Mouse (Mus musculus) liver, postnatal 0 days (tissue): ENCODE measurements around the gene Gtf2ird1. TPM values are rescaled to one million over a fixed set of nuclear protein-coding genes. Genes with fewer than 3 reads are reported as not detected.
A peak's percentile ranks its signal among the peaks of the same experiment; 100 is the strongest.

Experiments used
- ATAC-seq: fragments of 200-750 bp; cut with Nextera tagmentation; 2 replicates; pipeline ENCODE4 v1.8.0; 2017; ENCODE audit warnings: mild to moderate bottlenecking, moderate library complexity
- DNase-seq: peaks from one replicate; pipeline ENCODE4 v3.0.0-alpha.2; 2016
- H3K27ac ChIP-seq: fragments of 300-500 bp; sonication (generic); 2 replicates; pipeline ENCODE4 v1.5.1; 2014; ENCODE audit warnings: antibody characterized with exemption, moderate library complexity, mild to moderate bottlenecking, low read depth
- H3K27me3 ChIP-seq: fragments of 300-500 bp; sonication (generic); 2 replicates; pipeline ENCODE4 v1.6.1; 2014; ENCODE audit warnings: low read length, control low read depth, mixed read lengths; ENCODE audit not compliant: insufficient read depth
- H3K36me3 ChIP-seq: fragments of 300-500 bp; sonication (generic); replicated peaks from 2 replicates; pipeline ENCODE4 v1.6.1; 2014; ENCODE audit warnings: mild to moderate bottlenecking, control low read depth, low read length, moderate library complexity, mixed read lengths; ENCODE audit not compliant: insufficient read depth
- H3K4me1 ChIP-seq: fragments of 300-500 bp; sonication (generic); 2 replicates; pipeline ENCODE4 v1.6.1; 2014; ENCODE audit warnings: antibody characterized with exemption, mild to moderate bottlenecking, control low read depth; ENCODE audit not compliant: insufficient read depth
- H3K4me2 ChIP-seq: fragments of 300-500 bp; sonication (generic); 2 replicates; pipeline ENCODE4 v1.6.1; 2014; ENCODE audit warnings: low read depth, mild to moderate bottlenecking, low read length, moderate library complexity, mixed read lengths
- H3K4me3 ChIP-seq: fragments of 300-500 bp; sonication (generic); 2 replicates; pipeline ENCODE4 v1.5.1; 2014; ENCODE audit warnings: low read depth, low read length
- H3K9ac ChIP-seq: fragments of 300-500 bp; sonication (generic); replicated peaks from 2 replicates; pipeline ENCODE4 v1.6.1; 2014; ENCODE audit warnings: mild to moderate bottlenecking, moderate library complexity
- H3K9me3 ChIP-seq: fragments of 300-500 bp; sonication (generic); 2 replicates; pipeline ENCODE4 v1.6.1; 2016; ENCODE audit warnings: mild to moderate bottlenecking, control low read depth, low read length, mixed read lengths
- CTCF ChIP-seq: sonication (generic); IDR thresholded peaks from 2 replicates; pipeline ENCODE4 v1.5.1; 2016; ENCODE audit warnings: antibody characterized with exemption, low read depth
- EP300 ChIP-seq: IDR thresholded peaks from 2 replicates; pipeline ENCODE4 v1.6.1; 2016; ENCODE audit warnings: antibody characterized with exemption, low read depth, mild to moderate bottlenecking
- WGBS: fragments of 180-500 bp; shearing (Covaris S2); extraction: QIAGEN DNeasy Blood & Tissue Kit; methylation state at CpG from one replicate; pipeline ENCODE4 v1.1.7; 2014; ENCODE audit not compliant: insufficient replicate concordance; 5-methylcytosine and 5-hydroxymethylcytosine counted together
- polyA plus RNA-seq: library from polyadenylated mRNA; unstranded; fragments of >200 nt; fragmentation: Nextera tagmentation; extraction: Ambion mirVana; gene quantifications from 2 replicates; pipeline ENCODE4 v1.2.1, GENCODE M21; 2015

Gene Gtf2ird1
- polyA plus RNA-seq, 1 experiment from 2014 or later: 10.0 TPM

DNA sequence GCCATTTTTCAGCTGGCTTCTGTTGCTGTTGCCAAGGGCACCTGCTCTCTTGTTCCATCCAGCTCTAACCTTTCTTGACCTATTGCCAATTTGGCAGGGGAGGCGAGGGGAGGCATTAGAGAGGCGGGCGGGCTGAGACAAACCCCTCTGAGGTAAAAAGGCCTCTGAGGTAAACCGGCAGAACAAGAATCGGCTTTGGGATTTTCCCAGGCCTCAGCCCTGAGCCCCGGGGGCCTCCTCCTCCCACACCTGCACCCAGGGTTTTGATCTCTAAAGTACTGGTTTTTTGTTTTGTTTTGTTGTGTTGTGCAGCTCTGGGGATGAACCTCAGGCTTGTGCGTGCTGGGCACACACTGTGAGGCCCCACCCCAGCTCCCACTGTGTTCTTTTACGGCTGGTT lies 123.8 kb downstream of the Gtf2ird1 start:
- Histone ChIP-seq H3K9ac (no peak overlapping the region), H3K27ac (no peak overlapping the region), H3K9me3 (no peaks in the 10 kb centered on the region), H3K27me3 (no peaks in the 10 kb centered on the region), H3K4me1 (no peaks in the 10 kb centered on the region), H3K4me3 (no peak overlapping the region), H3K36me3 (no peaks in the 10 kb centered on the region), H3K4me2 (no peak overlapping the region)
- TF ChIP-seq CTCF: no peak
- no peak for TF ChIP-seq EP300
- 82% methylated on average over 8 of the region's 8 CpGs for WGBS
- DNase-seq (no peak), ATAC-seq (no peak)

DNA sequence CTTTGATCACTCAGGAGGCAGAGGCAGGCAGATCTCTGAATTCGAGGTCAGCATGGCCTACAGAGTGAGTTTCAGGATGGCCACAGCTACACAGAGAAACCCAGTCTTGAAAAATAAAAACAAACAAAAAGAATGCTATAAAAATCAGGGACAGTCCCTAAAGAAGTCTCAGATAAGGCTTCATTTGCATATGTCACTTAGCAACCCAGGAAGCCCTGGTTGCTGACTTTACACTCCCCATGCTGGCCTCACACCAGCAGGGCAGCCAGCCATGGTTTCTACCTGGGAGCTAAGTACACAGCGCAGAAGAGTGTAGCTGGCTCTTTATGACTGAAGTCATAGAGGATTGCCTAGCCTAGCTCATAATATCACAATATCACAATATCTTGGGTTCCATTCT lies 126.4 kb downstream of the Gtf2ird1 start:
- WGBS: 79% methylated on average over 2 of the region's 2 CpGs
- Histone ChIP-seq H3K4me3 (no peak overlapping the region), H3K9ac (no peak overlapping the region), H3K27me3 (no peaks in the 10 kb centered on the region), H3K36me3 (no peaks in the 10 kb centered on the region), H3K9me3 (no peaks in the 10 kb centered on the region), H3K4me2 (no peak overlapping the region), H3K4me1 (peaks cover 9% of the 10 kb centered on the region), H3K27ac (no peak overlapping the region)
- TF ChIP-seq EP300: no peak
- no peak for TF ChIP-seq CTCF
- DNase-seq (no peak), ATAC-seq (no peak)

DNA sequence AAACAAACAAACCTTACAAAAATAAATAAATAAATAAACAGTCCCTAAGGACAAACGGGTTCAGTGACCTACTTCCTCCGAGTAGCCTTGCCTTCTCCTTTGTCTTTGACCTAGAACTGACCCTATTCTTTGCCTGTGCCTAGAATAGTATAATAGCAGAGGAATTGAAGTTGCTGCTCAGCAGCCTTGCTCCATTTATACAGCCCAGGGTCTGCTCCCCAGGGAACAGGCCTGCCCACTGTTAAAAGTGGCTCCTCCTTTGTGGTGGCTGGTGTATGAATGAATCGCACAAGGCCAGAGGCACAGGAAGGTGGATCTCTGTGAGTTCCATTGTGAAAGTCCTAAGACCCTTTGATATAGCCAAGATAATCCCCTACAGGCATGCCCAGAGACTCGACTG lies 127.2 kb downstream of the Gtf2ird1 start:
- Histone ChIP-seq H3K4me1 (peaks cover 9% of the 10 kb centered on the region), H3K27ac (no peak overlapping the region), H3K9me3 (no peaks in the 10 kb centered on the region), H3K9ac (no peak overlapping the region), H3K4me3 (no peak overlapping the region), H3K4me2 (no peak overlapping the region), H3K36me3 (no peaks in the 10 kb centered on the region), H3K27me3 (no peaks in the 10 kb centered on the region)
- no peak for TF ChIP-seq EP300
- TF ChIP-seq CTCF: no peak
- WGBS: 73% methylated on average over 4 of the region's 4 CpGs
- DNase-seq (no peak), ATAC-seq (no peak)

DNA sequence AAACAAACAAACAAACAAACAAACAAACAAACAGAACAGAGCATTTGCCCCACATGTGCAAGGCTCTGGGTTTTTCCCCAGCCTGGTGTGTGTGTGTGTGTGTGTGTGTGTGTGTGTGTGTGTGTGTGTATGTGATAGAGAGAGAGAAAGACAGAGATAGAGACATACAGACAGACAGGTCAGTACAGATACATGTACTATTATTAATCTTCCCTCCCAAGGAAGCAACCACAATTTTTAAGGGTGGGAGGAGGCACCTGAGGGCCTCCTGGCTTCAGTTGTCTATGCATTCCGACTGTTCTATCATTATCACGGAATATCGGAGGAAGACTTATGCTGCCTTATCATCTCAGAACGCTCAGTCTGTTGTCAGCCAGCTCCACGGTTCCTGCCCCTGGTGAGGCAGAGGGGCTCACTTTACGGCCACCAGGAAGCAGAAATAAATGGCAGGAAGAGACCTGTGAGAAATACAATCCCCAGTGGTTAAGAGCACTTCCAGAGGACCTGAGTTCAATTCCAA lies 128.0 kb downstream of the Gtf2ird1 start:
- 57% methylated on average over 6 of the region's 6 CpGs for WGBS
- no peak overlapping the region for H3K9ac ChIP-seq
- TF ChIP-seq CTCF: no peak
- no peak for TF ChIP-seq EP300
- no peaks in the 10 kb centered on the region for H3K27me3 ChIP-seq
- H3K27ac ChIP-seq: no peak overlapping the region
- no peaks in the 10 kb centered on the region for H3K36me3 ChIP-seq
- peaks cover 9% of the 10 kb centered on the region for H3K4me1 ChIP-seq
- H3K4me2 ChIP-seq: no peak overlapping the region
- H3K9me3 ChIP-seq: no peaks in the 10 kb centered on the region
- H3K4me3 ChIP-seq: no peak overlapping the region
- ATAC-seq (0 out of 2 replicates have a peak, but pooled peaks have one; percentile 29), DNase-seq (no peak)

DNA sequence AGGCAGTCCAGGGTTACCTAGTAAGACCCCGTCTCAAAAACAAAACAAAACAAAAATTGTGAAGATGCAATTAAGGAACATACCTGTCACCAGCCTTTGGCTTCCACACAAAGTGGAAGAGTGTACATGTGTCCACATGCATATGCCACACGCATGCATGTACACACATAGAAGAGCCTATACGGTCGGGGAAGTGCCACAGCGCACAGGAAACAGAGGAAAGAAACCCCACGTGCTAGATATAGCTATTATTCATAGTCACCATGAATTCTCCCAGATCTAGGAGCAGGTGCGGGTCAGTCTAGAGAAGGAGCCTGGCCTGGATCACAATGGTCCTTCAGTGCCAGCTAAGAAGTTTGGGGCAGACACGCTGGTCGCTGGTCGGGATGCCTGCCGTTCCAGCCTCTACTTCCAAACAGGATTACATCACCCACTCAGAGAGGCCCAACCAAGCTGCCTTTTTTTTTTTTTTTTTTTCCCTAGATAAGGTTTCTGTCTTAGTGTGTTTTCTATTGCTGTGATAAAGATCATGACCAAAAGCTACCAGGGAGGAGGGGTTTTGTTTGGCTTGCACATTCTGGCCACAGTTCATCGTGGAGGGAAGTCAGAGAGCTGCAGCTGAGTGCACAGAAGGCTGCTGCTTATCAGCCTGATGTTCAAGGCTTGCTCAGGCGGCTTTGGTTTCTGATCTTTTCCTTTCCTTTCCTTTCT lies 130.5 kb downstream of the Gtf2ird1 start:
- H3K9ac ChIP-seq: no peak overlapping the region
- WGBS: 38% methylated on average over 13 of the region's 13 CpGs
- H3K27ac ChIP-seq: peak overlapping the region; percentile 16; the same call in 1 of the 2 replicates
- no peak for ATAC-seq
- TF ChIP-seq CTCF: no peak
- TF ChIP-seq EP300: no peak
- no peak for DNase-seq
- no peak overlapping the region for H3K4me3 ChIP-seq
- peaks cover 9% of the 10 kb centered on the region for H3K4me1 ChIP-seq
- no peaks in the 10 kb centered on the region for H3K9me3 ChIP-seq
- no peaks in the 10 kb centered on the region for H3K27me3 ChIP-seq
- no peak overlapping the region for H3K4me2 ChIP-seq
- no peaks in the 10 kb centered on the region for H3K36me3 ChIP-seq

DNA sequence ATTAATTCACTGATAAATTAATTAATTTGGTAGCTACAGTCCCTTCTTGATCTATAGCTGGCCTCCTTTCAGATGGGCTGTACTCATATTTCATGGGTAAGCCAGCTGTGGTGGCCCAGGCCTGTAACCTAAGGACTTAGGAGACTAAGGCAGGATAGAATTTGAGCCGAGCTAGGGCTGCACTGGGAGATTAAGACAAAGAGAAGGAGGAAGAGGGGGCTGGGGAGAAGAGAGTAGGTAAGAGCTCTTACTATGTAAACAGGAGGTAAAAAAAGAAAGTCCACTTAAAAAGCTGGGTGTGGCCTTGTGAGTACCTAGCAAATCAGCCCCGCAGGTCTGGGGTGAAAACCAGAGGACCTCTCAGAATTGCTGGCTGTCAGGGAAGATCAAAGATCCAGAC lies 132.6 kb downstream of the Gtf2ird1 start:
- DNase-seq (no peak), ATAC-seq (no peak)
- Histone ChIP-seq H3K36me3 (no peaks in the 10 kb centered on the region), H3K9me3 (no peaks in the 10 kb centered on the region), H3K4me3 (no peak overlapping the region), H3K9ac (no peak overlapping the region), H3K4me2 (no peak overlapping the region), H3K4me1 (peaks cover 9% of the 10 kb centered on the region), H3K27me3 (no peaks in the 10 kb centered on the region), H3K27ac (no peak overlapping the region)
- no peak for TF ChIP-seq CTCF
- no peak for TF ChIP-seq EP300
- 32% methylated on average over 2 of the region's 2 CpGs for WGBS
